Mouse (Mus musculus) spleen, adult 2 months (tissue): ENCODE measurements around the gene Mfge8.

Source experiments
- CTCF ChIP-seq: fragments of 200-500 bp; IDR thresholded peaks from 2 replicates; pipeline ENCODE4 v1.5.1; 2011; ENCODE audit warnings: mild to moderate bottlenecking, inconsistent platforms; ENCODE audit not compliant: insufficient read depth, insufficient read length, insufficient replicate concordance; ENCODE audit errors: extremely low read depth
- POLR2A ChIP-seq: fragments of 200-500 bp; IDR thresholded peaks from 2 replicates; pipeline ENCODE4 v1.6.1; 2011; ENCODE audit warnings: low read depth, low read length, inconsistent platforms

- TF ChIP-seq CTCF: no peak
- no peak for TF ChIP-seq POLR2A
Measured at GRCm38 (mm10) chr7:79194560-79195413, 45.9 kb upstream of the Mfge8 start.
